Comparison of ENCODE assay signal across 18 mouse cellular contexts in the genomic region with DNA sequence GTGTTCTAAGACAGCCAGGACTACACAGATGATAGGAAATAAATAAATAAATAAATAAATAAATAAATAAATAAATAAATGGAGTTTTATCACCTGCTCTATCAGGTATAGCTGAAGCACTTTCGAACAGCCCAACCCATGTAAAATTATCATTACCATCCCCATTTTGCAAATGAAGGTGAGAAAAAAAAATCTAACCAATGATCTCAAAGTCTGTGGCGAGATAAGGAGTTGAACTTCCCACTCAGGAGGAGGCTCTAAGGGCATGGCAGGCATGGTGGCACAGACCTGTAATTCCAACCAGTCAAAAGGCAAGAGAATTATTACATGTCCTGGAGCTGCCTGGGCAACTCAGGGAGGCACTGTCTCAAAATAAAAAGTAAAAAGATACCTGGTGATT.
"Had no signal": no experiment of that assay in that cellular context is flagged by ENCODE, and none has a peak within 500 bp of the region (broad histone marks: within the 10 kb centered on the region; RNA-seq: fewer than 3 reads in every experiment).

No protein-coding gene starts in this region.

- H3K36me3 ChIP-seq: embryonic facial prominence, embryonic 10.5 days; embryonic facial prominence, embryonic 12.5 days; embryonic facial prominence, embryonic 13.5 days; embryonic facial prominence, embryonic 15.5 days; forebrain, embryonic 10.5 days; forebrain, embryonic 12.5 days; forebrain, embryonic 15.5 days; heart, embryonic 10.5 days had no signal

- H3K9ac ChIP-seq: embryonic facial prominence, embryonic 12.5 days; embryonic facial prominence, embryonic 13.5 days; embryonic facial prominence, embryonic 15.5 days; forebrain, embryonic 12.5 days; forebrain, embryonic 13.5 days; forebrain, embryonic 15.5 days; forebrain, postnatal 0 days had no signal

- H3K4me3 ChIP-seq: embryonic facial prominence, embryonic 10.5 days; embryonic facial prominence, embryonic 12.5 days; embryonic facial prominence, embryonic 13.5 days; embryonic facial prominence, embryonic 15.5 days; erythroblast, embryonic 14.5 days; forebrain, embryonic 10.5 days; forebrain, embryonic 12.5 days; forebrain, embryonic 13.5 days; forebrain, embryonic 15.5 days; gastrocnemius, adult 2 months; heart, adult 2 months; heart, embryonic 10.5 days had no signal

- H3K27me3 ChIP-seq: embryonic facial prominence, embryonic 12.5 days; embryonic facial prominence, embryonic 13.5 days; embryonic facial prominence, embryonic 15.5 days; forebrain, embryonic 12.5 days; forebrain, embryonic 13.5 days; forebrain, embryonic 15.5 days had no signal

- DNase-seq: gastrocnemius, postnatal 14 days; gastrocnemius, postnatal 25 days; heart, adult 11 months had no signal

- H3K4me2 ChIP-seq: embryonic facial prominence, embryonic 12.5 days; embryonic facial prominence, embryonic 13.5 days; embryonic facial prominence, embryonic 15.5 days; forebrain, embryonic 12.5 days; forebrain, embryonic 13.5 days; forebrain, embryonic 15.5 days had no signal

- ATAC-seq: forebrain, embryonic 13.5 days; forebrain, embryonic 14.5 days; forebrain, embryonic 15.5 days; forebrain, embryonic 16.5 days; forebrain, postnatal 0 days had no signal

- H3K9me3 ChIP-seq: embryonic facial prominence, embryonic 10.5 days; embryonic facial prominence, embryonic 12.5 days; embryonic facial prominence, embryonic 13.5 days; embryonic facial prominence, embryonic 15.5 days; forebrain, embryonic 10.5 days; forebrain, embryonic 12.5 days; forebrain, embryonic 13.5 days; forebrain, embryonic 15.5 days; heart, embryonic 10.5 days had no signal

- H3K27ac ChIP-seq: embryonic facial prominence, embryonic 10.5 days; embryonic facial prominence, embryonic 12.5 days; embryonic facial prominence, embryonic 13.5 days; embryonic facial prominence, embryonic 15.5 days; forebrain, embryonic 10.5 days; forebrain, embryonic 12.5 days; forebrain, embryonic 13.5 days; forebrain, embryonic 15.5 days; gastrocnemius, adult 2 months; heart, adult 2 months; heart, embryonic 10.5 days had no signal
